Mouse (Mus musculus) heart, embryonic 11.5 days (tissue): ENCODE data around the gene Mical3. TPM values are rescaled to one million over a fixed set of nuclear protein-coding genes. Genes with fewer than 3 reads are reported as not detected.

Source experiments
- ATAC-seq: fragments of 200-750 bp; cut with Nextera tagmentation; replicated peaks from 2 replicates; pipeline ENCODE4 v1.8.0; 2017; ENCODE audit warnings: moderate library complexity; ENCODE audit not compliant: insufficient number of reproducible peaks, low FRiP score, low TSS enrichment
- H3K27ac ChIP-seq: fragments of 300-500 bp; sonication (generic); 2 replicates; pipeline ENCODE4 v1.5.1; 2014; ENCODE audit warnings: mild to moderate bottlenecking, low read depth, low read length
- H3K27me3 ChIP-seq: fragments of 300-500 bp; sonication (generic); 2 replicates; pipeline ENCODE4 v1.6.1; 2014; ENCODE audit warnings: mild to moderate bottlenecking, low read length, mixed read lengths; ENCODE audit not compliant: control insufficient read depth, insufficient read depth
- H3K36me3 ChIP-seq: fragments of 300-500 bp; sonication (generic); 2 replicates; pipeline ENCODE4 v1.6.1; 2014; ENCODE audit warnings: mild to moderate bottlenecking, low read length, moderate library complexity, mixed read lengths; ENCODE audit not compliant: control insufficient read depth, insufficient read depth
- H3K4me1 ChIP-seq: fragments of 300-500 bp; sonication (generic); 2 replicates; pipeline ENCODE4 v1.6.1; 2014; ENCODE audit warnings: low read length; ENCODE audit not compliant: control insufficient read depth, insufficient read depth
- H3K4me2 ChIP-seq: fragments of 300-500 bp; sonication (generic); 2 replicates; pipeline ENCODE4 v1.6.1; 2014; ENCODE audit warnings: mild to moderate bottlenecking, moderate library complexity
- H3K4me3 ChIP-seq: fragments of 300-500 bp; sonication (generic); 2 replicates; pipeline ENCODE4 v1.5.1; 2014; ENCODE audit warnings: low read depth, low read length
- H3K9ac ChIP-seq: fragments of 300-500 bp; sonication (generic); 2 replicates; pipeline ENCODE4 v1.6.1; 2014; ENCODE audit warnings: mild to moderate bottlenecking, low read depth, low read length, moderate library complexity
- H3K9me3 ChIP-seq: fragments of 300-500 bp; sonication (generic); replicated peaks from 2 replicates; pipeline ENCODE4 v1.6.1; 2016; ENCODE audit warnings: low read length; ENCODE audit not compliant: control insufficient read depth
- WGBS: fragments of 180-500 bp; shearing (Covaris S2); extraction: QIAGEN DNeasy Blood & Tissue Kit; methylation state at CpG from one replicate; pipeline ENCODE4 v1.1.7; 2014; ENCODE audit not compliant: insufficient replicate concordance; 5-methylcytosine and 5-hydroxymethylcytosine counted together
- polyA plus RNA-seq: library from polyadenylated mRNA; unstranded; fragments of >200 nt; fragmentation: Nextera tagmentation; extraction: Ambion mirVana; gene quantifications from 2 replicates; pipeline ENCODE4 v1.2.1, GENCODE M21; 2014

Gene Mical3
- polyA plus RNA-seq, 1 experiment from 2014 or later: 53.2 TPM

GRCm38 (mm10) chr6:121143439-121143838 is 12.6 kb upstream of the Mical3 start:
- H3K27ac ChIP-seq: no peak overlapping the region
- no peak for ATAC-seq
- H3K36me3 ChIP-seq: no peaks in the 10 kb centered on the region
- no peaks in the 10 kb centered on the region for H3K9me3 ChIP-seq
- WGBS: 81% methylated on average over 8 of the region's 8 CpGs
- peaks cover 7% of the 10 kb centered on the region; the same call in 1 of the 2 replicates for H3K4me1 ChIP-seq
- no peak overlapping the region for H3K4me2 ChIP-seq
- H3K27me3 ChIP-seq: no peaks in the 10 kb centered on the region
- no peak overlapping the region for H3K4me3 ChIP-seq
- no peak overlapping the region for H3K9ac ChIP-seq

DNA sequence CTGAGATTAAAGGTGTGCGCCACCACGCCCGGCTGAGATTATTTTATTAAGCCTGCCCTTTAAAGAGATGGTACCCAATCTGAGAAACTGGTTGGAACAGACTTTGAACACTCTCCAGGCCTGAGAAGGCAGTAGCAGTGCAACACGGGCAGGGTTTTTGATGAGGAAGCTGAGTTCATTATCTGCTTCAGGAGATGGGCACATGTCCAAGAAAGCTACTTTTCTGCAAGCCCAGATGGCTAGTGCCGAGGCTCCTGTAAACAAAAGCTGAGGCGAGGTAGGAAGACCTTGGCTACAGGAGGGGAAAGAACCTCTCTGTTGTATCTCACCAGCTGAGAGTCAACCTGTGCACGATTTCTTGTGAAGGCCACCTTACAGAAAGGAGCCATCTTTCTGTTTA is 11.5 kb upstream of the Mical3 start:
- no peak overlapping the region for H3K4me3 ChIP-seq
- no peak overlapping the region for H3K9ac ChIP-seq
- H3K36me3 ChIP-seq: no peaks in the 10 kb centered on the region
- no peak overlapping the region for H3K27ac ChIP-seq
- 77% methylated on average over 7 of the region's 7 CpGs for WGBS
- H3K4me1 ChIP-seq: peaks cover 5% of the 10 kb centered on the region; the same call in 1 of the 2 replicates
- no peaks in the 10 kb centered on the region for H3K27me3 ChIP-seq
- no peaks in the 10 kb centered on the region for H3K9me3 ChIP-seq
- no peak overlapping the region for H3K4me2 ChIP-seq
- ATAC-seq: no peak

GRCm38 (mm10) chr6:121139271-121139670 is 8.5 kb upstream of the Mical3 start:
- Histone ChIP-seq H3K4me3 (no peak overlapping the region), H3K9ac (no peak overlapping the region), H3K9me3 (no peaks in the 10 kb centered on the region), H3K4me2 (no peak overlapping the region), H3K27me3 (no peaks in the 10 kb centered on the region), H3K4me1 (0 out of 2 replicates have a peak, but pooled peaks cover 2% of the 10 kb centered on the region), H3K27ac (no peak overlapping the region), H3K36me3 (no peaks in the 10 kb centered on the region)
- WGBS: 92% methylated on average over 1 of the region's 1 CpGs
- ATAC-seq: no peak

DNA sequence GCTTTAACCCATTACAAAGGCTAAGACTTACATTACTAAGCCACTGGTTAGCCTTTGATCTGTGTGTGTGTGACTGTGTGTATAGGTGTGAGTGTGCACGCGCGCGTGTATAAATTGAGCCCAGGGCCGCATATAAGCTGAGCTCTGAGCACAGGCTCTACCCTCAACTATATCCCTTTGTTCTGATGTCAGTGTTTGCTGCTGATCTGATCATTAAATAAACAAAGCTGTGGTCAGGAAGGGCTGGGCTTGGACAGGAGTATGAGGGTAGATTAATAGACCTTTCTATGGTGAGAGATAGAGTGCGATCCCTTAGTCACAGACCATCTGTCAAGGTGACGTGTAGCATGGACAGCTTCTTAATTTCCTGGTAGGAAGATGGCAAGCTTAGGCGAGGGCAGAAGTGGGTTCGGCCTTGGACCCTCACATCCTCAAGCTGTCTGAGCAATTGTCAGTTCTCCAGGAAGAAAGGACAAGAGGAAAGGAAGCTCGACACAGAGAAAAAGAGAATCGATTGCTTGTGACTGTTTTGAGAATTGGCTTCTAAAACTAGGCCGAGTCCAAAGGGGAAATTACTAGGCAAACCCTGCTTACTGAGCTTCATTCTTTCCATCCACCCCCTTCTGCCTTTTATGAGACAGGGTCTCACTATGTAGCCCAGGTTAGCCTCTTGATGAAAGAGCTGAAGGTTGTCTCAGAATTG is 7.7 kb upstream of the Mical3 start:
- no peak for ATAC-seq
- Histone ChIP-seq H3K36me3 (no peaks in the 10 kb centered on the region), H3K4me1 (no peaks in the 10 kb centered on the region), H3K27me3 (no peaks in the 10 kb centered on the region), H3K4me3 (no peak overlapping the region), H3K4me2 (no peak overlapping the region), H3K9ac (no peak overlapping the region), H3K27ac (no peak overlapping the region), H3K9me3 (no peaks in the 10 kb centered on the region)
- WGBS: 72% methylated on average over 12 of the region's 12 CpGs

DNA sequence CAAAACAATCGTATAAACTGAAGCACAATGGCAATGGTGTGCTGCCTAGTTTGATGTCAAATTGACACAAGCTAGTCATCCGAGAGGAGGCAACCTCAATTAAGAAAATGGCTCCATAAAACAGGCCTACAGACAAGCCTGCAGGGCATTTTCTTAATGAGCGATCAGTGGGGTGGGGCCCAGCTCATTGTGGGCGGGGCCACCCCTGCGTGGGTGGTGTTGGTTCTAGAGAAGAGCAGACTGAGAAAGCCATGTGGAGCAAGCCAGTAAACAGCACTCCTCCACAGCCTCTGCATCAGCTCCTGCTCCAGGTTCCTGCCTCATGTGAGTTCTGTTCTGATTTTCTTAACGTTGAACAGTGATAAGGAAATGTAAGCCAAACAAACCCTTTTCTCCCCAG is 6.4 kb upstream of the Mical3 start:
- H3K4me1 ChIP-seq: no peaks in the 10 kb centered on the region
- H3K9ac ChIP-seq: no peak overlapping the region
- H3K27me3 ChIP-seq: peaks cover 2% of the 10 kb centered on the region; the same call in 1 of the 2 replicates
- no peak overlapping the region for H3K4me2 ChIP-seq
- H3K9me3 ChIP-seq: no peaks in the 10 kb centered on the region
- no peaks in the 10 kb centered on the region for H3K36me3 ChIP-seq
- WGBS: 64% methylated on average over 6 of the region's 6 CpGs
- no peak overlapping the region for H3K27ac ChIP-seq
- H3K4me3 ChIP-seq: no peak overlapping the region
- ATAC-seq: no peak

GRCm38 (mm10) chr6:121134884-121135283 is 4.1 kb upstream of the Mical3 start:
- no peak overlapping the region for H3K9ac ChIP-seq
- ATAC-seq: no peak
- 49% methylated on average over 5 of the region's 5 CpGs for WGBS
- peaks cover 9% of the 10 kb centered on the region for H3K4me1 ChIP-seq
- H3K27me3 ChIP-seq: peaks cover 14% of the 10 kb centered on the region; the same call in 1 of the 2 replicates
- no peaks in the 10 kb centered on the region for H3K36me3 ChIP-seq
- no peak overlapping the region for H3K4me2 ChIP-seq
- no peak overlapping the region for H3K27ac ChIP-seq
- H3K4me3 ChIP-seq: no peak overlapping the region
- no peaks in the 10 kb centered on the region for H3K9me3 ChIP-seq

- 48% methylated on average over 3 of the region's 3 CpGs for WGBS
Observed at GRCm38 (mm10) chr6:121134249-121134648, 3.5 kb upstream of the Mical3 start.

DNA sequence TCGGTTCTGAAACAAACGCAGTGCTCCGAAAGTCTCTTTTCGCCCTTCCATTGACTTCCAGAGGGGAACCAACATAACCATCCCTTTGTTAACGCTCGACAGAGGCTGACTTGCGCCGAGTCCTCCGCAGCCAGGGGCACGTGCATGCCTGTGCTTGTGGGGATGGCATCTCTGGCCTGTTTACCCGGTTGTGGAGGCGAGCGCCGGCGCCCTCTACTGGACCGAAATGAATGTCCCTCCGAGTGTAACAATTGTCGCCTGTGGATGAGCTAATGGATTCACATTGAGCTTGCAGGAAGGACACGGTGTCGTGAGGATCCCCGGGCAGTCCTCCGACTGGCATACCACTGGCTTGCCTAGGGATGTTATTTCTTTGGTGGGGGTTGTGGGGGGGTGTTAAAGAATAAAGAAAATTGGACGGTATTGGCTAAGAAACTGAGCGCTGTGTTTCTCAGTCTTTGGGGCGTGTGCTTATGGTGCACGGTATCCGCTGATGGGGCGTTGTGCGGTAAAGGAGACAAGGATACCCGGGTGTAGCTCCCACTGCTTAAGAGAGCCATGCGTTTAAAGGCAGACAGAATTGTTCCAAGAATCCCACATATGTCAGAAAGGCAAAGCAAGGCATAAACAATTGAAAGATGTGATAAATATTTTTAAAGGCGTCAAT is 627 bp downstream of the Mical3 start:
- Histone ChIP-seq H3K4me3 (peak overlapping the region; percentile 42), H3K36me3 (no peaks in the 10 kb centered on the region), H3K4me2 (peak overlapping the region; percentile 82), H3K27ac (no peak overlapping the region), H3K9me3 (no peaks in the 10 kb centered on the region), H3K27me3 (peaks cover 14% of the 10 kb centered on the region; the same call in 1 of the 2 replicates), H3K4me1 (peaks cover 19% of the 10 kb centered on the region), H3K9ac (peak overlapping the region; percentile 64)
- ATAC-seq: peak; percentile 80
- 2% methylated on average over 32 of the region's 32 CpGs for WGBS

More at GRCm38 (mm10) chr6:121134249-121134648, 3.5 kb upstream of the Mical3 start:
- H3K9me3 ChIP-seq: no peaks in the 10 kb centered on the region
- H3K4me1 ChIP-seq: peaks cover 13% of the 10 kb centered on the region
- H3K4me3 ChIP-seq: no peak overlapping the region
- no peak overlapping the region for H3K4me2 ChIP-seq
- ATAC-seq: no peak
- H3K27ac ChIP-seq: no peak overlapping the region
- H3K36me3 ChIP-seq: no peaks in the 10 kb centered on the region
- peaks cover 14% of the 10 kb centered on the region; the same call in 1 of the 2 replicates for H3K27me3 ChIP-seq
- no peak overlapping the region for H3K9ac ChIP-seq
